Mouse (Mus musculus): ENCODE measurements around the gene Gm42417.

GRCm38 (mm10) chr1:36558031-36558993 lies 19.1 kb upstream of the Gm42417 start, which contains the start of gene Sema4c:
- TF ChIP-seq CTCF (IDR thresholded peaks at IDR 0.05; ENCODE audit: control insufficient read depth, insufficient read depth, insufficient read length) (no peak), CEBPB (IDR thresholded peaks at IDR 0.05; ENCODE audit: low read depth) (no peak), USF1 (IDR thresholded peaks at IDR 0.05; ENCODE audit: low read depth) (no peak), MYOG (IDR thresholded peaks at IDR 0.05; ENCODE audit: control insufficient read depth, extremely low read depth, insufficient read length) (no peak), MYOD1 (IDR thresholded peaks at IDR 0.05; ENCODE audit: control insufficient read depth, insufficient read length, low read depth) (no peak), MAX (IDR thresholded peaks at IDR 0.05) (no peak)
